9 mouse cellular contexts compared by ENCODE assay signal in the genomic region with DNA sequence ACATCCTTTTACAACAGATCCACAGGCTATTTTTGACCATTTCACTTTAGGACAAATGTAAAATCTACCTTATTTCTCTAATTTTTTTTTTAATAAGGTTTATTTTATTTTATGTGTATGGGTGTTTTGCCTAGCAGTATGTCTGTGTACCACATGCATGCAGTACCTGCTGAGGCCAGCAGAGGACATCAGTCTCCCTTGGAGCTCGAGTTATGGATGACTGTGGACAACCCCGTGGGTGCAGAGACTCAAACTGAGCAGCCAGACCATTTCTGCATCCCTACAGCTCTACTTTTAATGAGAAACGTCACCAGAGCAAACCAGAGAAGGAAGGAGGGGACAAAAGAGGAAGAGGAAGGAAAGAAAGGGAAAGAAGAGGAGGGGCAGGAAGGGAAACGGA.
DNase-seq lines count a peak whose midpoint lies in the region; ATAC-seq and TF ChIP-seq lines count a peak whose summit lies in the region.
"Had no signal": no experiment of that assay in that cellular context is flagged by ENCODE, and none has a peak within 500 bp of the region (broad histone marks: within the 10 kb centered on the region; RNA-seq: fewer than 3 reads in every experiment).

No protein-coding gene starts in this region.

- peaks cover 5% of the 10 kb centered on the region; the same call in 1 of the 2 replicates for H3K9me3 ChIP-seq in heart, postnatal 0 days (replicated peaks; ENCODE audit: control insufficient read depth, low read length)

- H3K4me2 ChIP-seq in heart, postnatal 0 days (ENCODE audit: low read depth, low read length), result no peak overlapping the region
- H3K4me2 ChIP-seq: heart, embryonic 13.5 days had no signal

- TF ChIP-seq CTCF in heart, postnatal 0 days (IDR thresholded peaks at IDR 0.05; ENCODE audit: low read depth), result peak; percentile 20

- 76% methylated on average over 4 of the region's 4 CpGs for WGBS in heart, postnatal 0 days

- no peak overlapping the region for H3K9ac ChIP-seq in heart, postnatal 0 days (replicated peaks; ENCODE audit: low read depth, low read length)
- H3K9ac ChIP-seq: heart, embryonic 13.5 days had no signal

- H3K36me3 ChIP-seq in heart, postnatal 0 days (replicated peaks; ENCODE audit: control insufficient read depth, insufficient read depth, low read length), result no peaks in the 10 kb centered on the region
- H3K36me3 ChIP-seq: heart, embryonic 13.5 days had no signal

- no peak overlapping the region for H3K4me3 ChIP-seq in heart, postnatal 0 days (ENCODE audit: low read depth, low read length)
- H3K4me3 ChIP-seq: heart, embryonic 13.5 days had no signal

- H3K27ac ChIP-seq in heart, postnatal 0 days (ENCODE audit: low read depth), result no peak overlapping the region
- H3K27ac ChIP-seq: heart, embryonic 13.5 days had no signal

- no peaks in the 10 kb centered on the region for H3K4me1 ChIP-seq in heart, postnatal 0 days (ENCODE audit: control insufficient read depth, insufficient read depth)
- H3K4me1 ChIP-seq: heart, embryonic 13.5 days had no signal

- no peak for DNase-seq in heart, postnatal 0 days (ENCODE audit: low spot score)
- DNase-seq in heart, postnatal 4 days, result no peak
- peak; percentile 68 for DNase-seq in A20 (ENCODE audit: low read depth, low spot score)
- DNase-seq in ZHBTc4 (ENCODE audit: low read depth, low spot score), result peak; percentile 85
- DNase-seq in lung, postnatal 10 days, result peak; percentile 34
- no peak for DNase-seq in urinary bladder, adult 2 months (ENCODE audit: low spot score)
- no peak for DNase-seq in layer of hippocampus, adult 9-11 months
- no peak for DNase-seq in adipocyte (ENCODE audit: low spot score)

- TF ChIP-seq EP300 in heart, postnatal 0 days (IDR thresholded peaks at IDR 0.05; ENCODE audit: low read depth), result no peak

- ATAC-seq in heart, postnatal 0 days (ENCODE audit: insufficient read depth, low read depth), result no peak

- no peaks in the 10 kb centered on the region for H3K27me3 ChIP-seq in heart, postnatal 0 days (ENCODE audit: control insufficient read depth, insufficient read depth, low read length)
- H3K27me3 ChIP-seq: heart, embryonic 13.5 days had no signal

Comparison
In these comparisons a context has a peak if more than half of its experiments do, and no peak if none do; other contexts are left out.
1. DNase-seq: peak in A20 (single experiment), ZHBTc4 (single experiment) and lung, postnatal 10 days (single experiment); none in heart, postnatal 0 days (single experiment), heart, postnatal 4 days (single experiment), urinary bladder, adult 2 months (single experiment), layer of hippocampus, adult 9-11 months (single experiment) and adipocyte (single experiment).